Mouse (Mus musculus): ENCODE data around the gene Prph.

The Prph gene

GRCm38 (mm10) chr15:99055040-99055439 is at the start of gene Prph:
Prph (plus strand) TSS chr15:99055174.
- DNase-seq (ENCODE audit: low spot score in 2 of 2) = no peak

GRCm38 (mm10) chr15:99008801-99009241 is 46.2 kb upstream of the Prph start:
- DNase-seq (ENCODE audit: low spot score in 2 of 2) = no peak

GRCm38 (mm10) chr15:99010896-99011295 is 44.1 kb upstream of the Prph start:
- DNase-seq (ENCODE audit: low spot score in 2 of 2) = no peak

- no peak for DNase-seq (ENCODE audit: low spot score in 2 of 2)
These were observed 43.0 kb upstream of the Prph start for GRCm38 (mm10) chr15:99011946-99012345.

GRCm38 (mm10) chr15:99014496-99015030 is 40.4 kb upstream of the Prph start:
- no peak for DNase-seq (ENCODE audit: low spot score in 2 of 2)

GRCm38 (mm10) chr15:99017355-99017761 is 37.6 kb upstream of the Prph start:
- DNase-seq (ENCODE audit: low spot score in 2 of 2) = peak in 1 of 2 experiments; percentile 31

- peak in 1 of 2 experiments; percentile 44 for DNase-seq (ENCODE audit: low spot score in 2 of 2)
These were observed 37.0 kb upstream of the Prph start for GRCm38 (mm10) chr15:99017986-99018385.

- DNase-seq (ENCODE audit: low spot score in 2 of 2) = no peak
These were observed 36.3 kb upstream of the Prph start for GRCm38 (mm10) chr15:99018630-99019029.

GRCm38 (mm10) chr15:99019436-99019835 is 35.5 kb upstream of the Prph start:
- no peak for DNase-seq (ENCODE audit: low spot score in 2 of 2)

GRCm38 (mm10) chr15:99020171-99020570 is 34.8 kb upstream of the Prph start:
- no peak for DNase-seq (ENCODE audit: low spot score in 2 of 2)

- no peak for DNase-seq (ENCODE audit: low spot score in 2 of 2)
These were observed 33.7 kb upstream of the Prph start for GRCm38 (mm10) chr15:99021255-99021654.

- peak; percentile 75 to 78 for DNase-seq (ENCODE audit: low spot score in 2 of 2)
These were observed 30.2 kb upstream of the Prph start for GRCm38 (mm10) chr15:99024668-99025314.

GRCm38 (mm10) chr15:99025414-99025813 is 29.6 kb upstream of the Prph start:
- DNase-seq (ENCODE audit: low spot score in 2 of 2) = no peak

- no peak for DNase-seq (ENCODE audit: low spot score in 2 of 2)
These were observed 28.7 kb upstream of the Prph start for GRCm38 (mm10) chr15:99026259-99026658.

- no peak for DNase-seq (ENCODE audit: low spot score in 2 of 2)
These were observed 27.9 kb upstream of the Prph start for GRCm38 (mm10) chr15:99027116-99027515.

GRCm38 (mm10) chr15:99028874-99029458 is 26.0 kb upstream of the Prph start:
- DNase-seq (ENCODE audit: low spot score in 2 of 2) = no peak

GRCm38 (mm10) chr15:99029619-99030584 is 25.1 kb upstream of the Prph start, which contains the start of gene Tuba1c:
Tuba1c (plus strand) TSS chr15:99029891.
- DNase-seq (ENCODE audit: low spot score in 2 of 2) = peak; percentile 93 to 96

GRCm38 (mm10) chr15:99030585-99031387 is 24.2 kb upstream of the Prph start:
- peak; percentile 72 to 78 for DNase-seq (ENCODE audit: low spot score in 2 of 2)

- no peak for DNase-seq (ENCODE audit: low spot score in 2 of 2)
These were observed 23.6 kb upstream of the Prph start for GRCm38 (mm10) chr15:99031388-99031675.

- DNase-seq (ENCODE audit: low spot score in 2 of 2) = no peak
These were observed 22.8 kb upstream of the Prph start for GRCm38 (mm10) chr15:99032041-99032725.

Measured in urinary bladder, postnatal 36 days (tissue).